Mouse (Mus musculus) heart, embryonic 12.5 days (tissue): ENCODE measurements at regions not wholly inside any gene's neighbourhood (a gene's known extent, or its start where the extent isn't known, plus 50 kb on each side); places are given as distances from the start of the nearest gene placed in this dataset.
A peak's percentile ranks its signal among the peaks of the same experiment; 100 is the strongest.

ENCODE experiments used
- ATAC-seq: fragments of 200-750 bp; cut with Nextera tagmentation; 2 replicates; pipeline ENCODE4 v1.8.0; 2017; ENCODE audit warnings: moderate TSS enrichment, moderate library complexity; ENCODE audit not compliant: insufficient number of reproducible peaks, low FRiP score
- H3K27ac ChIP-seq: fragments of 300-500 bp; sonication (generic); 2 replicates; pipeline ENCODE4 v1.5.1; 2016; ENCODE audit warnings: mild to moderate bottlenecking, moderate library complexity; ENCODE audit not compliant: poor library complexity, severe bottlenecking
- H3K27me3 ChIP-seq: fragments of 300-500 bp; sonication (generic); replicated peaks from 2 replicates; pipeline ENCODE4 v1.6.1; 2016; ENCODE audit warnings: mild to moderate bottlenecking, moderate library complexity
- H3K36me3 ChIP-seq: fragments of 300-500 bp; sonication (generic); 2 replicates; pipeline ENCODE4 v1.6.1; 2016; ENCODE audit warnings: mild to moderate bottlenecking, moderate library complexity
- H3K4me1 ChIP-seq: fragments of 300-500 bp; sonication (generic); replicated peaks from 2 replicates; pipeline ENCODE4 v1.6.1; 2016; ENCODE audit warnings: mild to moderate bottlenecking
- H3K4me2 ChIP-seq: fragments of 300-500 bp; sonication (generic); 2 replicates; pipeline ENCODE4 v1.6.1; 2016; ENCODE audit warnings: mild to moderate bottlenecking, moderate library complexity
- H3K4me3 ChIP-seq: fragments of 300-500 bp; sonication (generic); 2 replicates; pipeline ENCODE4 v1.5.1; 2016; ENCODE audit warnings: mild to moderate bottlenecking
- H3K9ac ChIP-seq: fragments of 300-500 bp; sonication (generic); 2 replicates; pipeline ENCODE4 v1.6.1; 2016; ENCODE audit warnings: mild to moderate bottlenecking, moderate library complexity
- H3K9me3 ChIP-seq: fragments of 300-500 bp; sonication (generic); replicated peaks from 2 replicates; pipeline ENCODE4 v1.6.1; 2016; ENCODE audit warnings: mild to moderate bottlenecking, moderate library complexity
- WGBS: fragments of 180-500 bp; shearing (Covaris S2); methylation state at CpG from one replicate; pipeline ENCODE4 v1.1.7; 2016; 5-methylcytosine and 5-hydroxymethylcytosine counted together

- H3K4me1 ChIP-seq, result peaks cover 7% of the 10 kb centered on the region; the same call in 1 of the 2 replicates
- H3K36me3 ChIP-seq, result no peaks in the 10 kb centered on the region
- H3K27ac ChIP-seq, result no peak overlapping the region
- no peak overlapping the region for H3K4me2 ChIP-seq
- no peak for ATAC-seq
- no peak overlapping the region for H3K9ac ChIP-seq
- WGBS, result 46% methylated on average over 9 of the region's 9 CpGs
- H3K27me3 ChIP-seq, result no peaks in the 10 kb centered on the region
- H3K4me3 ChIP-seq, result no peak overlapping the region
- 0 out of 2 replicates have a peak, but pooled peaks cover 4% of the 10 kb centered on the region for H3K9me3 ChIP-seq
These were observed 84.8 kb upstream of the Glrp1 start for GRCm38 (mm10) chr1:88594484-88595254.

DNA sequence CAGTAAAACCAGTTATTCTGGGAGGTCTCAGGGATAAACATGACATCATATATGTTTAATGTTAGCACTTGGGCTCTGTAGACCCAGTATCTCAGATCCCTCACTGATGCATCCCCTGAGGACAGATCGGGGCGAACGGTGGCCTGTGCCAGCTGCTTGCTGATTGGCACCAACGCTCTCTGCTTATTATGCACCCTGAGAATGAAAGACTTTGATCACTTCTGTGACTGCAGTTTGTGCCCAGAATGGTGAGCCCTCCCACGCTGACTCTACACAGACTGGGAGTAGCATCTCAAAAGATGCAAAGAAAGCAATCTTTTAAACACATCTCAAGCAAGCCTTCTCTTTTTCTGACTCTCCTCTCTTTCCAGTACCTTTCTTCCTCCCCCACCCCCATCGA lies 82.2 kb upstream of the Glrp1 start:
- Histone ChIP-seq H3K9ac (no peak overlapping the region), H3K36me3 (no peaks in the 10 kb centered on the region), H3K9me3 (0 out of 2 replicates have a peak, but pooled peaks cover 2% of the 10 kb centered on the region), H3K27ac (no peak overlapping the region), H3K27me3 (no peaks in the 10 kb centered on the region), H3K4me3 (no peak overlapping the region), H3K4me2 (no peak overlapping the region), H3K4me1 (peaks cover 13% of the 10 kb centered on the region)
- no peak for ATAC-seq
- 83% methylated on average over 6 of the region's 6 CpGs for WGBS

GRCm38 (mm10) chr1:88590802-88591380 lies 81.0 kb upstream of the Glrp1 start:
- Histone ChIP-seq H3K27me3 (no peaks in the 10 kb centered on the region), H3K36me3 (no peaks in the 10 kb centered on the region), H3K9ac (no peak overlapping the region), H3K4me3 (no peak overlapping the region), H3K9me3 (no peaks in the 10 kb centered on the region), H3K27ac (no peak overlapping the region), H3K4me2 (no peak overlapping the region; the same call in 1 of the 2 replicates), H3K4me1 (peaks cover 17% of the 10 kb centered on the region)
- ATAC-seq, result no peak
- 35% methylated on average over 9 of the region's 9 CpGs for WGBS

GRCm38 (mm10) chr1:88588747-88589146 lies 78.9 kb upstream of the Glrp1 start:
- no peak for ATAC-seq
- H3K27ac ChIP-seq, result no peak overlapping the region
- no peaks in the 10 kb centered on the region for H3K36me3 ChIP-seq
- no peaks in the 10 kb centered on the region for H3K27me3 ChIP-seq
- H3K4me3 ChIP-seq, result no peak overlapping the region
- H3K9ac ChIP-seq, result no peak overlapping the region
- H3K4me1 ChIP-seq, result peaks cover 17% of the 10 kb centered on the region
- no peaks in the 10 kb centered on the region for H3K9me3 ChIP-seq
- 57% methylated on average over 1 of the region's 1 CpGs for WGBS
- H3K4me2 ChIP-seq, result no peak overlapping the region

DNA sequence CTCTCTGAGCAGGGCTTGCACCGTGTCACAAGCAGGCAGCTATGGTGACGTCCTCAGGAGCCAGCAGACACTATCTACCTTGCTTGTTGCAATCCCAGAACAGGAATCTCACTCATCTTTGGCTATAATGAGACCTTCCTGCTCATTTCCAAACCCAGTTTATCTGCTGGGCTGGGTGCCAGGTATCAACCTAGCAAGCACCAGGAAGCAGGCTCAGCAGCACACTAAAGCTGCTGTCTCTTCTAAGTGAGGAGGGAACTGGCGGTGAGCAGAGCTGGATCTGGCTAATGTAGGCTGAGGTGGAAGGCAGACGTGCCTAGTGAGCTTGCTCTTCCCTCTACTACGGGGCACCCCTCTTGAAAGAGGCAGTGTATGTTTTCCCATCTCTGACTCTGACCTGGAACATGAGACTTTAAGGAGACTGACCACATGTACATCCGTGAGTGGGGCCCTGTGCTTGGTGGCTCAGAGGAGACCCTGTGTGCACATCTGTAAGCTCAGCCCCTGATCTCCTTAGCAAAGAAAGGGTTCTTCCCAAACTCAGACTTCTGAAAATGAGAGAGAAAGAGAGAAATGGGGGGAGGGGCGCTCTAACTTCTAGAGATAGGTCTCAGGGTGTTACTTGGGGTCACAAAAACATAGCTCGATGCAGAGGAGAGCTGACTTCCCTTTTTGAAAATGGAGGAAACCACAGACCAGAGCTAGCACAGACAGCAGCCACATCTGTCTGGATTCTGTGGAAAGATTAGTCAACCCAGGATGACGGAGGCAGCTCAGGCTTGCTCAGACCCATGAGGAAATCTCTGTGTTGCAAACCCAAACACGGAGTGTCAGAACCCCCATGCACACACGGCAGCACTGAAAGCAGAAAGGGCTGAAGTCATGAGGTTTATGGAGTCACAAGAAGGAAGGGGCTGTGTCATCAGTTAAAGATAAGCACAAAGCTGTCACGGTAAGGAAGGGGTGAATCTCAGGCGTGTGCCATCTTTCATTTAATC lies 77.3 kb upstream of the Glrp1 start:
- H3K27me3 ChIP-seq, result no peaks in the 10 kb centered on the region
- H3K36me3 ChIP-seq, result no peaks in the 10 kb centered on the region
- H3K9ac ChIP-seq, result no peak overlapping the region
- no peak overlapping the region for H3K4me2 ChIP-seq
- no peaks in the 10 kb centered on the region for H3K9me3 ChIP-seq
- no peak for ATAC-seq
- H3K27ac ChIP-seq, result no peak overlapping the region
- H3K4me1 ChIP-seq, result peaks cover 17% of the 10 kb centered on the region
- WGBS, result 51% methylated on average over 13 of the region's 13 CpGs
- no peak overlapping the region for H3K4me3 ChIP-seq

GRCm38 (mm10) chr1:88586128-88586527 lies 76.3 kb upstream of the Glrp1 start:
- Histone ChIP-seq H3K4me1 (peaks cover 15% of the 10 kb centered on the region), H3K4me2 (no peak overlapping the region), H3K27ac (no peak overlapping the region), H3K36me3 (no peaks in the 10 kb centered on the region), H3K4me3 (no peak overlapping the region), H3K27me3 (no peaks in the 10 kb centered on the region), H3K9ac (no peak overlapping the region), H3K9me3 (no peaks in the 10 kb centered on the region)
- 56% methylated on average over 2 of the region's 2 CpGs for WGBS
- ATAC-seq, result no peak

DNA sequence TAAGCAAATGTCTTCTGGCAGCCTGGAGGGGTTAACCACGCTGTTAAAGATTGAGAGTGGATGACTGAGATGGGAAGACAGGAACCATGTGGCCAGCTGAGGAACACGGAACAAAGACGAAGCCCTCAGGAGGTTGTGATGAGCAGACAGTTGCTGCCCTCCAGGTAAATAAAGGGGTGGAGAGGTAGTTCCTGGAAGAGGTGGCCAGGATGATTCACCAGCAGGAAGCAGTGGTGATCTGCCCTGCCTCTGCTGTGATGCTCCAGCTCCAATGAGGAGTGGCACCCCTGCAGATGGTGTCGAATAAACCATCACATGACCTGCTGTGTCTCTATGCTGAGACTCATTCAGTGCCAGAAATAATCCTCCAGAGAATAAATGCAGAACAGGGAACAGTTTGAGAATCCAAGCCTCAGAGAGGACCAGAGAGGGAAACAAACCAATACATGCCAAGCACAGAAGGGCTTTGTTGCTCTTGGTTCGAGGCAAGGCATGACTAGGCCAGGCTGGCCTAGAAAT lies 74.7 kb upstream of the Glrp1 start:
- peaks cover 11% of the 10 kb centered on the region for H3K4me1 ChIP-seq
- H3K9me3 ChIP-seq, result no peaks in the 10 kb centered on the region
- 69% methylated on average over 5 of the region's 5 CpGs for WGBS
- H3K27ac ChIP-seq, result no peak overlapping the region
- no peaks in the 10 kb centered on the region for H3K36me3 ChIP-seq
- H3K27me3 ChIP-seq, result no peaks in the 10 kb centered on the region
- no peak overlapping the region for H3K9ac ChIP-seq
- H3K4me2 ChIP-seq, result no peak overlapping the region
- no peak for ATAC-seq
- H3K4me3 ChIP-seq, result no peak overlapping the region

- Histone ChIP-seq H3K36me3 (no peaks in the 10 kb centered on the region), H3K4me3 (no peak overlapping the region), H3K9ac (no peak overlapping the region), H3K4me2 (no peak overlapping the region), H3K9me3 (0 out of 2 replicates have a peak, but pooled peaks cover 3% of the 10 kb centered on the region), H3K4me1 (peaks cover 11% of the 10 kb centered on the region), H3K27ac (no peak overlapping the region), H3K27me3 (no peaks in the 10 kb centered on the region)
- ATAC-seq, result no peak
These were observed 68.4 kb upstream of the Glrp1 start for GRCm38 (mm10) chr1:88578231-88578620.

DNA sequence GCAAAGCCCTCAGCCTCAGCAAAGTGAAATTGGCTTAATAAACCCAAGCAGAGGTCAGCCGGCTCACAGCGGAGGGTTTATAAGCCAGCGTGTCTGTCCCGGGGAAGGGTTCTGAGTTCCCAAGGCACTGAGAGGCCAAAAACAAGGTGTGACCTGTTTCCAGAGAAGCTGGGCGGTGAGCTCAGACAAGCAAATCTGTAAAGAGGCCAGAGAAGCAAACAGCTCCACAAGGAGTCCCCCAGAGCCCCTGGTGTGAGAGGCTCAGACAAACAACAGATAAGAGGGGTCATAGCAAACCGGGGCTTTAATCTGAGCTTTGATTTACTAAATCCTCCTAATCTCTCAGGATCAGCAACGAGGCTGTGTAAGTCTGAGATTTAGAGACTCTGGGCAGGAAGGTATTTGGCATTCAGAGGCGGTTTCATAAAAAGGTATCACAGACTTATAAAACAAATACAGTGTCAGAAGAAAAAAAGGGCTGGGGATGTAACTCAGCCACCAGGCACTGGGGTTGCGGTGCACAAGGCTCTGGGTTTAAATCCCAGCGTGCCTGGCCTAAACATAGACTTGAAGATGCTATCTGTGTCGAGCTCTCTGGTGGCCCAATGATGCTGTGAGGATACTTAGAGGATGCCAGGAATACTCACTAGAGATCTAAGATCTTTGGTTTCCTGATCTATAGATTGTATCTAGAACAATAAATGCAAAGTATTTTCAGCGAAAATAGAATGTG lies 67.8 kb upstream of the Glrp1 start:
- 24% methylated on average over 12 of the region's 12 CpGs for WGBS
- Histone ChIP-seq H3K4me1 (peaks cover 11% of the 10 kb centered on the region), H3K9me3 (0 out of 2 replicates have a peak, but pooled peaks cover 3% of the 10 kb centered on the region), H3K9ac (no peak overlapping the region), H3K36me3 (no peaks in the 10 kb centered on the region), H3K4me2 (no peak overlapping the region), H3K27me3 (no peaks in the 10 kb centered on the region), H3K4me3 (no peak overlapping the region), H3K27ac (no peak overlapping the region)
- ATAC-seq, result no peak

DNA sequence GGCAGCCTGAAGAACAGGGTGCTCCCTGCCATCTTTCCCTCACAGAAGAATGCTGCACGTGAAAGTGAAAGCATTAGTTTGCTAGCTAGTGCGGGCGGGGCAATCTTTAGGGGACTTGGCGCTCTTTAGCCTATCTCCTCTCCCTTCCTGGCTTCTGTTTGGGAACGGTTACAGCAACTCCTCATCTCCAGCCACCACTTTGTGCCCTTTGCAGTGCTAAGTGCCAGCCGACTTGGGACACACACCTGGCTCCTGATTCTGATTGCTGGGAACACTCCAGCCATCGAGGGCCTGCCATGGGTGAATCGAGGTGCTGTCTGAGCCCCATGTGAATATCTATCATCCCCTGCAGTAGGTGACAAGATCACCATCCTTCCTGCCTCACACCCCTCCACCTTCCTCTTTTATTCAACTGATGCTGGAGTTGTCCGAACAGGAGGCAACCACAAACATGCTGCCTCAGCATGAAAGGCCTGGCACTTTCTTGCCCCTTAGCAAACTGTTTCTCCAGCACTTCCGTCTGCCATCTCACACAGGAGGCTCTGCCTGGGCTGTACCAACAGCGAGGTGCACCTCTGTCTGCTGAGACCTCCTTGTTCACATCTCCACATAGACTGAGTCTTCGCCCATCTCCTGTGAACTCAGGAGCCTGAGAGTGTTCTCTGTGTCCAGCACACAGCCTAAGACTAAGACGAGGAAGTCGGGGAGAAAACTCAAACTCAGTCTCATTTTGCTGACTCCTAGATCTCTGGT lies 66.2 kb upstream of the Glrp1 start:
- Histone ChIP-seq H3K27ac (no peak overlapping the region), H3K9ac (no peak overlapping the region), H3K9me3 (peaks cover 10% of the 10 kb centered on the region), H3K4me3 (peak overlapping the region; percentile 19; the same call in 1 of the 2 replicates), H3K4me1 (peaks cover 11% of the 10 kb centered on the region), H3K36me3 (no peaks in the 10 kb centered on the region), H3K4me2 (peak overlapping the region; percentile 51), H3K27me3 (no peaks in the 10 kb centered on the region)
- ATAC-seq, result no peak
- 48% methylated on average over 14 of the region's 14 CpGs for WGBS
